Mouse (Mus musculus) heart, postnatal 0 days (tissue): Measurements from ENCODE around the gene Kif13a. TPM values are rescaled to one million over a fixed set of nuclear protein-coding genes. Genes with fewer than 3 reads are reported as not detected.
A peak's percentile ranks its signal among the peaks of the same experiment; 100 is the strongest.

Experiments used
- ATAC-seq: fragments of 200-750 bp; cut with Nextera tagmentation; 2 replicates; pipeline ENCODE4 v1.8.0; 2017; ENCODE audit warnings: low read depth, moderate number of reproducible peaks, moderate library complexity; ENCODE audit not compliant: insufficient read depth
- DNase-seq: peaks from one replicate; pipeline ENCODE4 v3.0.0-alpha.2; 2016; ENCODE audit warnings: low spot score
- H3K27ac ChIP-seq: fragments of 300-500 bp; sonication (generic); 2 replicates; pipeline ENCODE4 v1.5.1; 2014; ENCODE audit warnings: low read depth, mild to moderate bottlenecking
- H3K27me3 ChIP-seq: fragments of 300-500 bp; sonication (generic); 2 replicates; pipeline ENCODE4 v1.6.1; 2014; ENCODE audit warnings: low read length, mixed read lengths; ENCODE audit not compliant: control insufficient read depth, insufficient read depth
- H3K36me3 ChIP-seq: fragments of 300-500 bp; sonication (generic); replicated peaks from 2 replicates; pipeline ENCODE4 v1.6.1; 2014; ENCODE audit warnings: low read length, mixed read lengths; ENCODE audit not compliant: control insufficient read depth, insufficient read depth
- H3K4me1 ChIP-seq: fragments of 300-500 bp; sonication (generic); 2 replicates; pipeline ENCODE4 v1.6.1; 2014; ENCODE audit warnings: antibody characterized with exemption; ENCODE audit not compliant: control insufficient read depth, insufficient read depth
- H3K4me2 ChIP-seq: fragments of 300-500 bp; sonication (generic); 2 replicates; pipeline ENCODE4 v1.6.1; 2014; ENCODE audit warnings: low read depth, mild to moderate bottlenecking, low read length, moderate library complexity
- H3K4me3 ChIP-seq: fragments of 300-500 bp; sonication (generic); 2 replicates; pipeline ENCODE4 v1.5.1; 2014; ENCODE audit warnings: low read depth, low read length
- H3K9ac ChIP-seq: fragments of 300-500 bp; sonication (generic); replicated peaks from 2 replicates; pipeline ENCODE4 v1.6.1; 2014; ENCODE audit warnings: low read depth, low read length, mixed read lengths
- H3K9me3 ChIP-seq: fragments of 300-500 bp; sonication (generic); replicated peaks from 2 replicates; pipeline ENCODE4 v1.6.1; 2016; ENCODE audit warnings: low read length; ENCODE audit not compliant: control insufficient read depth
- CTCF ChIP-seq: IDR thresholded peaks from 2 replicates; pipeline ENCODE4 v1.5.1; 2016; ENCODE audit warnings: antibody characterized with exemption, control low read depth, low read depth
- EP300 ChIP-seq: IDR thresholded peaks from 2 replicates; pipeline ENCODE4 v1.6.1; 2016; ENCODE audit warnings: antibody characterized with exemption, low read depth
- WGBS: fragments of 180-500 bp; shearing (Covaris S2); extraction: QIAGEN DNeasy Blood & Tissue Kit; methylation state at CpG from one replicate; pipeline ENCODE4 v1.1.7; 2014; 5-methylcytosine and 5-hydroxymethylcytosine counted together
- polyA plus RNA-seq: library from polyadenylated mRNA; unstranded; fragments of >200 nt; fragmentation: Nextera tagmentation; extraction: Ambion mirVana; gene quantifications from 2 replicates; pipeline ENCODE4 v1.2.1, GENCODE M21; 2015
- total RNA-seq: library from RNA; depleted of rRNA; stranded (reverse); fragments of >200 nt; gene quantifications from 2 replicates; pipeline ENCODE4 v1.2.3, GENCODE M21; 2014; ENCODE audit warnings: low replicate concordance

Gene Kif13a
- total and polyA plus RNA-seq, 2 experiments from 2014 or later, result 36.7 to 81.8 TPM

DNA sequence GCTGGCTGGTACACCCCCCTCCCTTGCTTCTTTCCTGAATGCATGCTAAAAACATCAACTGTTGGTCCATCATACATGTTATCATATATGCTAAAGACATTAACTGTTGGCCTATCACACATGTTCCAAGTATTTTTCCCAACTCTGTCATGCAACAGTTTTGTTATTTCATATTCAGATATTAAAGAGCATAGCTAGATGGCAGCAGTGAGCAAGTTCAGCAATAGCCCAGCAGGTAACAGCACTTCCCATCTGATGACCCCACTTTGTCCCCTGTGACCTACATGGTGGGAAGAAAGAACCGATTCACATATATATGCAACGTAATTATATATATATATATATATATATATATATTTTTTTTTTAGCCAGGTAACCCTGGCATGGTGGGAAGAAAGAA lies 91.1 kb downstream of the Kif13a start:
- Histone ChIP-seq H3K36me3 (0 out of 2 replicates have a peak, but pooled peaks cover 6% of the 10 kb centered on the region), H3K9me3 (no peaks in the 10 kb centered on the region), H3K4me3 (no peak overlapping the region), H3K27ac (no peak overlapping the region), H3K9ac (no peak overlapping the region), H3K4me2 (no peak overlapping the region), H3K4me1 (peaks cover 21% of the 10 kb centered on the region), H3K27me3 (no peaks in the 10 kb centered on the region)
- DNase-seq, result peak; percentile 60
- TF ChIP-seq CTCF (peak; percentile 71), EP300 (no peak)
- WGBS, result 38% methylated on average over 2 of the region's 2 CpGs
- ATAC-seq, result no peak

DNA sequence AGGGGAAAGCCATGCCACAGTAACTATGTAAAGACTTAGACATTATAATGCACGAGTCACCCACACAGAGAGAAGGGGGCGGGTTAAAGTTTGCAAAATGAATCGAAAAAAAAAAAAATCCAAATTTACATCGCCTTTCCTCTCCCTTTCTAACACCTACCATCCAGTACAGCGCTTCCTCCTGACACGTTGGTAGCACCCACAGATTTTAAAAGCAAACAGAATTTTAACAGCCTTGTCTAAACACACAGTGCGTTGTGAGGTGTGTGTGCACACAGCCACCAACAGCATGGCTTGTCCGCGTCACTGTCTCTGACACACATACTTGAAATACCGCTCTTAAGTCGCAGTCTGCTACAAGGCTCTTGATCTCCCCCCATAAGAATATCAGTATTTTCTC lies 94.3 kb downstream of the Kif13a start:
- Histone ChIP-seq H3K27me3 (no peaks in the 10 kb centered on the region), H3K4me1 (no peaks in the 10 kb centered on the region), H3K4me3 (no peak overlapping the region), H3K4me2 (no peak overlapping the region), H3K36me3 (peaks cover 30% of the 10 kb centered on the region), H3K27ac (0 out of 2 replicates have a peak overlapping the region, but pooled peaks have one; percentile 3), H3K9ac (no peak overlapping the region), H3K9me3 (no peaks in the 10 kb centered on the region)
- ATAC-seq (no peak), DNase-seq (no peak)
- TF ChIP-seq EP300 (no peak), CTCF (no peak)
- 79% methylated on average over 11 of the region's 11 CpGs for WGBS

DNA sequence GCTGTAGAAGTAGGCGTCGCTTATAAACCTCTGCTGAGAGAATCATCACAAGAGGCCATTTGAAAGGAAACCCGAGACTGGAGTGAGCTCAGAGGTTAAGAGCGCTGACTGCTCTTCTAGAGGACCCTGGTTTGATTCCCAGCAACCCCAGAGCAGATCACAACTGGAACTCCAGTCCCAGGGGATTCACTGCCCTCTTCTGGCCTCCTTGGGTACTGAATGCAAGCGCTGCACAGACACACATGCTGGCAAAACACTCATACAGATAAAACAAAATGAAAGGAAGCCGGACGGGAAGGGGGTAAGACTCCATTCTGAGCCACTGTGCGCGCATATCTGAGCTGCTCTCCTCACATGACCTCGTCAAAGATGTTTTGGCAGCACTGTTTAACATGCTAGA lies 94.9 kb downstream of the Kif13a start:
- ATAC-seq, result peak; percentile 41; the same call in 1 of the 2 replicates
- peaks cover 36% of the 10 kb centered on the region for H3K36me3 ChIP-seq

GRCm38 (mm10) chr13:46833586-46833985 lies 96.1 kb downstream of the Kif13a start:
- Histone ChIP-seq H3K36me3 (peaks cover 48% of the 10 kb centered on the region), H3K4me1 (no peaks in the 10 kb centered on the region), H3K9ac (no peak overlapping the region), H3K9me3 (no peaks in the 10 kb centered on the region), H3K27me3 (no peaks in the 10 kb centered on the region), H3K4me2 (no peak overlapping the region), H3K4me3 (no peak overlapping the region), H3K27ac (no peak overlapping the region)
- ATAC-seq (no peak), DNase-seq (no peak)
- TF ChIP-seq CTCF, result no peak
- TF ChIP-seq EP300, result no peak
- WGBS, result 84% methylated on average over 5 of the region's 5 CpGs

More for the DNA sequence above, 94.9 kb downstream of the Kif13a start:
- Histone ChIP-seq H3K4me1 (no peaks in the 10 kb centered on the region), H3K27ac (peak overlapping the region; percentile 3; the same call in 1 of the 2 replicates), H3K9ac (no peak overlapping the region), H3K27me3 (no peaks in the 10 kb centered on the region), H3K4me2 (no peak overlapping the region), H3K4me3 (no peak overlapping the region), H3K9me3 (no peaks in the 10 kb centered on the region)
- 76% methylated on average over 10 of the region's 10 CpGs for WGBS
- peak; percentile 20 for DNase-seq
- TF ChIP-seq EP300 (no peak), CTCF (peak; percentile 35)

DNA sequence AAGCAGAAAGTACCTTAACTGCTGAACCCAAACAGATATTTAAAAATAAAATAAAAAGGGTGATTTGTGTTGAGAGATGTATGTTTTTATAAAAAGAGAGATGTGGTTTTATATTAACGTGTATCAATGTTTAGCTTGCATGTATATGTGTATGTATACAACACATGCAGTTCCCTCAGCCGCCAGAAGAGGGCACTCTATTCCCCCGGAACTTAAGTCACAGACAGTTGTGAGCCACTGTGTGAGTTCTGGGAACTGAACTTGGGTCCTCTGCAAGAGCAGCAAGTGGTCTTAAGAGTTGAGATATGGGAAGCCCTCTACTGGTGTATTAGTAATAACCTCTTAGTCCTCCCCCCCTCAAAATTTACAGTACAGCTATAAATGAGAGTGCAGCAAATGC lies 96.7 kb downstream of the Kif13a start:
- H3K4me2 ChIP-seq, result no peak overlapping the region
- WGBS, result 67% methylated on average over 3 of the region's 3 CpGs
- no peak for ATAC-seq
- H3K27ac ChIP-seq, result no peak overlapping the region
- H3K4me3 ChIP-seq, result no peak overlapping the region
- H3K4me1 ChIP-seq, result no peaks in the 10 kb centered on the region
- TF ChIP-seq EP300 (no peak), CTCF (peak; percentile 38)
- DNase-seq, result no peak
- H3K9ac ChIP-seq, result no peak overlapping the region
- no peaks in the 10 kb centered on the region for H3K27me3 ChIP-seq
- H3K36me3 ChIP-seq, result peaks cover 53% of the 10 kb centered on the region
- H3K9me3 ChIP-seq, result no peaks in the 10 kb centered on the region

DNA sequence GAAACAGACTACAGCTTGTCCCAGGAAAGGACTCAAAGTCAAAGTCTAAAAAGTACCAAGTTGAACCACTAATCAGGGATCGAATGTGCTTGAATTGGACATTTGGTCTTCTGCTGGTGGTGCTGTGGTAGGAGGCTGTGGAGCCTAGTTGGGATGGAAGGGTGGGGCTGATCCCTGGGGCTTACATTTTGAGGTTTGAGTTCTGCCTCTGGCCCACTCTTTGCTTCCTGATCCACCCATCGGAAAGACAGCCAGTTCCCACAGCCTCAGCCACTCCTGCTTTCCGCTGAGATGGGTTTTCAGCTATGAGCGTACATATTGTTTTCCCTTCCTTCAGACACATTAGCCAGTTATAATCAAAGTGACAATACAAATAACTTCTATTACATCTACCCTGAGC lies 106.4 kb downstream of the Kif13a start:
- 90% methylated on average over 4 of the region's 4 CpGs for WGBS
- no peak for ATAC-seq
- Histone ChIP-seq H3K9ac (no peak overlapping the region), H3K36me3 (peaks cover 56% of the 10 kb centered on the region), H3K27me3 (no peaks in the 10 kb centered on the region), H3K4me1 (no peaks in the 10 kb centered on the region), H3K4me3 (no peak overlapping the region), H3K4me2 (no peak overlapping the region), H3K9me3 (0 out of 2 replicates have a peak, but pooled peaks cover 5% of the 10 kb centered on the region), H3K27ac (no peak overlapping the region)
- TF ChIP-seq CTCF, result no peak
- no peak for TF ChIP-seq EP300
- DNase-seq, result no peak
